Mouse (Mus musculus) embryonic facial prominence, embryonic 11.5 days (tissue): ENCODE results near the gene Socs4. TPM values are rescaled to one million over a fixed set of nuclear protein-coding genes. Genes with fewer than 3 reads are reported as not detected.
A peak's percentile ranks its signal among the peaks of the same experiment; 100 is the strongest.

Source experiments
- ATAC-seq: fragments of 200-750 bp; cut with Nextera tagmentation; replicated peaks from 2 replicates; pipeline ENCODE4 v1.8.0; 2017; ENCODE audit warnings: low read depth; ENCODE audit not compliant: insufficient number of reproducible peaks, low FRiP score, low TSS enrichment
- DNase-seq: peaks from one replicate; pipeline ENCODE4 v3.0.0-alpha.2; 2015; ENCODE audit warnings: low spot score
- H3K27ac ChIP-seq: fragments of 300-500 bp; sonication (generic); replicated peaks from 2 replicates; pipeline ENCODE4 v1.5.1; 2014; ENCODE audit warnings: mild to moderate bottlenecking, low read depth, low read length, control low read depth
- H3K27me3 ChIP-seq: fragments of 300-500 bp; sonication (generic); 2 replicates; pipeline ENCODE4 v1.6.1; 2014; ENCODE audit warnings: mild to moderate bottlenecking, low read length, moderate library complexity, mixed read lengths; ENCODE audit not compliant: control insufficient read depth, insufficient read depth
- H3K36me3 ChIP-seq: fragments of 300-500 bp; sonication (generic); replicated peaks from 2 replicates; pipeline ENCODE4 v1.6.1; 2014; ENCODE audit warnings: low read depth, mild to moderate bottlenecking, low read length, moderate library complexity, mixed read lengths; ENCODE audit not compliant: control insufficient read depth, insufficient read depth
- H3K4me1 ChIP-seq: fragments of 300-500 bp; sonication (generic); 2 replicates; pipeline ENCODE4 v1.6.1; 2014; ENCODE audit warnings: low read length, mixed read lengths; ENCODE audit not compliant: control insufficient read depth, insufficient read depth
- H3K4me2 ChIP-seq: fragments of 300-500 bp; sonication (generic); 2 replicates; pipeline ENCODE4 v1.6.1; 2014; ENCODE audit warnings: low read depth, mild to moderate bottlenecking, control low read depth, low read length, moderate library complexity
- H3K4me3 ChIP-seq: fragments of 300-500 bp; sonication (generic); 2 replicates; pipeline ENCODE4 v1.5.1; 2014; ENCODE audit warnings: low read depth, low read length, control low read depth
- H3K9ac ChIP-seq: fragments of 300-500 bp; sonication (generic); replicated peaks from 2 replicates; pipeline ENCODE4 v1.6.1; 2014; ENCODE audit warnings: mild to moderate bottlenecking, control low read depth, low read length
- H3K9me3 ChIP-seq: fragments of 300-500 bp; sonication (generic); replicated peaks from 2 replicates; pipeline ENCODE4 v1.6.1; 2016; ENCODE audit warnings: mild to moderate bottlenecking, low read length, inconsistent platforms, mixed read lengths; ENCODE audit not compliant: control insufficient read depth
- WGBS: fragments of 180-500 bp; shearing (Covaris S2); extraction: QIAGEN DNeasy Blood & Tissue Kit; methylation state at CpG from one replicate; pipeline ENCODE4 v1.1.7; 2014; 5-methylcytosine and 5-hydroxymethylcytosine counted together
- polyA plus RNA-seq: library from polyadenylated mRNA; unstranded; fragments of >200 nt; fragmentation: Nextera tagmentation; extraction: Ambion mirVana; gene quantifications from 2 replicates; pipeline ENCODE4 v1.2.1, GENCODE M21; 2014

Socs4 gene
- polyA plus RNA-seq, 1 experiment from 2014 or later: 7.8 TPM

GRCm38 (mm10) chr14:47287021-47287420 is 10.3 kb downstream of the Socs4 start:
- Histone ChIP-seq H3K9me3 (no peaks in the 10 kb centered on the region), H3K4me1 (no peaks in the 10 kb centered on the region), H3K27me3 (no peaks in the 10 kb centered on the region), H3K4me3 (no peak overlapping the region), H3K36me3 (peaks cover 3% of the 10 kb centered on the region; the same call in 1 of the 2 replicates), H3K9ac (no peak overlapping the region), H3K4me2 (no peak overlapping the region), H3K27ac (no peak overlapping the region)
- 88% methylated on average over 5 of the region's 5 CpGs for WGBS
- no peak for ATAC-seq
- no peak for DNase-seq

DNA sequence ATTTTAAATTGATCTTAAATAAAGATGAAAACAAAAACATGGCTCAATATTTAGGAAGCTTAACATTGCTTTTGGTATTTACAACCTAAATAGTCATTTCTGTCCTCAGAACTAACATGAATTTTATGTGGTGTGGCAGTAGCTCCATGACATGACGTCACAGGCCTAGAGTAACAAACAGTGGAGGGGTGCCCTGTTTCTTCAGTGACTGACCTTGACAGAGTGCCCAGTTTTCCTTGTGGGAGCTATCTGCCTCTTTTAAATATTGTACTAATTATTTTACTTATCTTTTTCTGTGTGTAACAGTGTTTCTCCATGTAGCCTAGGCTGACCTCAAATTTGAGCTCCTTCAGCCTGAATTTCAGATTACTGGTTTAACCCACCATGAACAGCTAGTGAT is 15.0 kb downstream of the Socs4 start:
- H3K27ac ChIP-seq: no peak overlapping the region
- WGBS: 79% methylated on average over 1 of the region's 1 CpGs
- no peaks in the 10 kb centered on the region for H3K9me3 ChIP-seq
- no peaks in the 10 kb centered on the region for H3K27me3 ChIP-seq
- peaks cover 3% of the 10 kb centered on the region; the same call in 1 of the 2 replicates for H3K36me3 ChIP-seq
- DNase-seq: no peak
- no peak overlapping the region for H3K4me2 ChIP-seq
- H3K4me1 ChIP-seq: no peaks in the 10 kb centered on the region
- H3K4me3 ChIP-seq: no peak overlapping the region
- ATAC-seq: no peak
- H3K9ac ChIP-seq: no peak overlapping the region

- Histone ChIP-seq H3K9ac (no peak overlapping the region), H3K9me3 (no peaks in the 10 kb centered on the region), H3K4me2 (no peak overlapping the region), H3K36me3 (peaks cover 3% of the 10 kb centered on the region; the same call in 1 of the 2 replicates), H3K4me1 (no peaks in the 10 kb centered on the region), H3K27ac (no peak overlapping the region), H3K27me3 (no peaks in the 10 kb centered on the region), H3K4me3 (no peak overlapping the region)
- DNase-seq: no peak
- WGBS: 40% methylated on average over 4 of the region's 4 CpGs
- ATAC-seq: no peak
These were observed 17.4 kb downstream of the Socs4 start for GRCm38 (mm10) chr14:47294136-47294535.

DNA sequence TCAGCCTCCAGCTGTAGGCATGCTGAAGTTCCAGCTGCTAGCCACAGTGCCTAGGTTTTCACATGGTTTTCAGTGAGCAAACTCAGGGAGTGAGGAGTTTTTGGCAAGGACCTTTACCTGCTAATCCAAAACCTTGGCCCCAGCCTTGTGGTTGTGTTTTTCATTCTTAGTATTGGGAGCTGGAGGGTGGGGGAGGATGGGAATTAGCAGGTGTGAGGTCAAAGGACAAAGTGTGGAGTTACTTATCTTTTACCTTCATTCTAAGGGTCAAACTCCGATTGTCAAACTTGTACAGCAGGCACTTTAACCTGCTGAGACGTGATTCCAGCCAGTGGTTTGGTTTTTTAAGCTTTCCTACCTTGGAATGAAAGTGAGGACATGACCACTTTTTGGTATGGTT is 19.5 kb downstream of the Socs4 start:
- WGBS: 65% methylated on average over 2 of the region's 2 CpGs
- Histone ChIP-seq H3K27me3 (no peaks in the 10 kb centered on the region), H3K4me1 (no peaks in the 10 kb centered on the region), H3K4me3 (no peak overlapping the region), H3K9ac (no peak overlapping the region), H3K36me3 (no peaks in the 10 kb centered on the region), H3K9me3 (no peaks in the 10 kb centered on the region), H3K4me2 (no peak overlapping the region), H3K27ac (no peak overlapping the region)
- DNase-seq: no peak
- no peak for ATAC-seq

DNA sequence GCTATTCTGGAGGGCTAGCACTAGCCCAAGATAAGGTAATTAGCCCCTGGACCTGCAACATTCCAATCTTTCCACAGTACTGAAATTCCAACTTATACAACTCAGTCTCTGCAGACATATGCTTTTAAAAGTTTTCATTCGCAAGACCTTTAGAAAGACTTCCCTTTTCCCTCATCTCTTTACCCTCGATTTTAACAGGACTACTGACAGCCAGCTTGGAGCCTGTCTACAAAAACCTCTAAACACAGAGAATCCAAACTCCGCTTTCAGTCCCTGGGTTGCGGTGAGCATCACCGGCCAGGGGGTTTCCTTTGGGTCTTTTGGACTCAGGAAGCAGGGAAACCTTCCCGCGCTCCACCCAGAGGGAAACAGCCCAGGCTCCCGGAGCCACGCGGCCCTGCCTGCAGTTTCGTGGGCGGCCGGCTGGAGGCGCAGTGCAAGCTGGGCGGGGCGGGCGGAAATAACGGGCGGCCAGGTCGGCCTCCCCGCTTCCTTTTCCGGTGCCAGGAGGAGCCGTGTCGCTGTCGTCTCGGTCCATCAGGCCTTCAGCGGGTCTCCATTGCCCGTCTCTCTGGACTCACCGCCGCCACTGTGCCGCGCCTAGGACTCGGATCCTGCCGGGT is 21.2 kb downstream of the Socs4 start, which contains the start of gene Mapk1ip1l:
TSS of gene Mapk1ip1l (plus strand) at position 482 of the 623 bp plus-strand sequence.
- Histone ChIP-seq H3K9ac (peak within 1 kb of the TSS; percentile 91), H3K27me3 (no peaks in the 10 kb centered on the region), H3K9me3 (no peaks in the 10 kb centered on the region), H3K4me3 (peak within 1 kb of the TSS; percentile 86), H3K36me3 (no peaks in the 10 kb centered on the region), H3K4me1 (no peaks in the 10 kb centered on the region), H3K27ac (peak within 1 kb of the TSS; percentile 88), H3K4me2 (peak within 1 kb of the TSS; percentile 53)
- under 1% methylated on average over 31 of the region's 34 CpGs for WGBS
- DNase-seq: peak; percentile 92
- peak; percentile 83 for ATAC-seq

DNA sequence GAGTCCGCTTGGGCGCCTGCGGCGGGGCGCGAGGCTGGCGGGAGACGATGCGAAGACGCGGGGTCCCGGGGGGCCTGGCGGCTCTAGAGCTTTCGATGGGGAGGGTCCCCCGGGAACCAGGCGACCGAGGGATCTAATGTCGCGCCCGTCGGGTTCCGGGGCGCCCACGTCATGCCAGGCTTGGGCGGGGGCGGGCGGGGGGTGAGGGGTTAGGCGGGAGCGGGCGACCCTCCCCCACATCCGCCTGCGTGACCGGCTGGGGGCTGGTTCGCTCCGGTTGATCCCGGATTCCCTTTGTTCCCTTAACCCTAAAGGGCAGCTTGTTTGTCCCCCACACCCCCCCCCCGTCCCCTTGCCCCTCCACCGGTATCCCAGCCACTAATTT is 21.7 kb downstream of the Socs4 start:
- Histone ChIP-seq H3K9ac (peak overlapping the region; percentile 91), H3K36me3 (no peaks in the 10 kb centered on the region), H3K9me3 (no peaks in the 10 kb centered on the region), H3K4me1 (no peaks in the 10 kb centered on the region), H3K4me2 (peak overlapping the region; percentile 53), H3K27ac (peak overlapping the region; percentile 88), H3K4me3 (peak overlapping the region; percentile 86), H3K27me3 (no peaks in the 10 kb centered on the region)
- ATAC-seq (peak; percentile 71), DNase-seq (peak; percentile 81)
- under 1% methylated on average over 28 of the region's 38 CpGs for WGBS

- ATAC-seq (peak; percentile 35; the same call in 1 of the 2 replicates), DNase-seq (peak; percentile 70)
- Histone ChIP-seq H3K4me1 (no peaks in the 10 kb centered on the region), H3K27ac (peak overlapping the region; percentile 88), H3K4me3 (peak overlapping the region; percentile 86), H3K36me3 (no peaks in the 10 kb centered on the region), H3K4me2 (peak overlapping the region; percentile 53), H3K9ac (peak overlapping the region; percentile 91), H3K9me3 (no peaks in the 10 kb centered on the region), H3K27me3 (no peaks in the 10 kb centered on the region)
- WGBS: under 1% methylated on average over 15 of the region's 15 CpGs
These were observed 22.1 kb downstream of the Socs4 start for GRCm38 (mm10) chr14:47298819-47299261.

- H3K4me1 ChIP-seq: no peaks in the 10 kb centered on the region
- no peaks in the 10 kb centered on the region for H3K9me3 ChIP-seq
- H3K36me3 ChIP-seq: no peaks in the 10 kb centered on the region
- H3K4me3 ChIP-seq: no peak overlapping the region
- H3K27me3 ChIP-seq: no peaks in the 10 kb centered on the region
- ATAC-seq (no peak), DNase-seq (no peak)
- no peak overlapping the region for H3K27ac ChIP-seq
- 90% methylated on average over 14 of the region's 14 CpGs for WGBS
- no peak overlapping the region for H3K4me2 ChIP-seq
- no peak overlapping the region for H3K9ac ChIP-seq
These were observed 26.4 kb downstream of the Socs4 start for GRCm38 (mm10) chr14:47302885-47303680.
